Mouse (Mus musculus) heart, postnatal 0 days (tissue): ENCODE measurements at regions not wholly inside any gene's neighbourhood (a gene's known extent, or its start where the extent isn't known, plus 50 kb on each side); places are given as distances from the start of the nearest gene placed in this dataset.

Source experiments
- ATAC-seq: fragments of 200-750 bp; cut with Nextera tagmentation; 2 replicates; pipeline ENCODE4 v1.8.0; 2017; ENCODE audit warnings: low read depth, moderate number of reproducible peaks, moderate library complexity; ENCODE audit not compliant: insufficient read depth
- DNase-seq: peaks from one replicate; pipeline ENCODE4 v3.0.0-alpha.2; 2016; ENCODE audit warnings: low spot score
- H3K27ac ChIP-seq: fragments of 300-500 bp; sonication (generic); 2 replicates; pipeline ENCODE4 v1.5.1; 2014; ENCODE audit warnings: low read depth, mild to moderate bottlenecking
- H3K27me3 ChIP-seq: fragments of 300-500 bp; sonication (generic); 2 replicates; pipeline ENCODE4 v1.6.1; 2014; ENCODE audit warnings: low read length, mixed read lengths; ENCODE audit not compliant: control insufficient read depth, insufficient read depth
- H3K36me3 ChIP-seq: fragments of 300-500 bp; sonication (generic); replicated peaks from 2 replicates; pipeline ENCODE4 v1.6.1; 2014; ENCODE audit warnings: low read length, mixed read lengths; ENCODE audit not compliant: control insufficient read depth, insufficient read depth
- H3K4me1 ChIP-seq: fragments of 300-500 bp; sonication (generic); 2 replicates; pipeline ENCODE4 v1.6.1; 2014; ENCODE audit warnings: antibody characterized with exemption; ENCODE audit not compliant: control insufficient read depth, insufficient read depth
- H3K4me2 ChIP-seq: fragments of 300-500 bp; sonication (generic); 2 replicates; pipeline ENCODE4 v1.6.1; 2014; ENCODE audit warnings: low read depth, mild to moderate bottlenecking, low read length, moderate library complexity
- H3K4me3 ChIP-seq: fragments of 300-500 bp; sonication (generic); 2 replicates; pipeline ENCODE4 v1.5.1; 2014; ENCODE audit warnings: low read depth, low read length
- H3K9ac ChIP-seq: fragments of 300-500 bp; sonication (generic); replicated peaks from 2 replicates; pipeline ENCODE4 v1.6.1; 2014; ENCODE audit warnings: low read depth, low read length, mixed read lengths
- H3K9me3 ChIP-seq: fragments of 300-500 bp; sonication (generic); replicated peaks from 2 replicates; pipeline ENCODE4 v1.6.1; 2016; ENCODE audit warnings: low read length; ENCODE audit not compliant: control insufficient read depth
- CTCF ChIP-seq: IDR thresholded peaks from 2 replicates; pipeline ENCODE4 v1.5.1; 2016; ENCODE audit warnings: antibody characterized with exemption, control low read depth, low read depth
- EP300 ChIP-seq: IDR thresholded peaks from 2 replicates; pipeline ENCODE4 v1.6.1; 2016; ENCODE audit warnings: antibody characterized with exemption, low read depth
- WGBS: fragments of 180-500 bp; shearing (Covaris S2); extraction: QIAGEN DNeasy Blood & Tissue Kit; methylation state at CpG from one replicate; pipeline ENCODE4 v1.1.7; 2014; 5-methylcytosine and 5-hydroxymethylcytosine counted together

GRCm38 (mm10) chr5:118946994-118947393 is 386.5 kb downstream of the Med13l start:
- DNase-seq = no peak
- no peaks in the 10 kb centered on the region for H3K27me3 ChIP-seq
- no peak for TF ChIP-seq CTCF
- no peak for TF ChIP-seq EP300
- no peak overlapping the region for H3K4me2 ChIP-seq
- H3K27ac ChIP-seq = no peak overlapping the region
- H3K36me3 ChIP-seq = no peaks in the 10 kb centered on the region
- no peak overlapping the region for H3K9ac ChIP-seq
- H3K4me1 ChIP-seq = no peaks in the 10 kb centered on the region
- H3K9me3 ChIP-seq = no peaks in the 10 kb centered on the region
- 61% methylated on average over 2 of the region's 2 CpGs for WGBS
- no peak for ATAC-seq
- H3K4me3 ChIP-seq = no peak overlapping the region

- Histone ChIP-seq H3K27ac (no peak overlapping the region), H3K27me3 (no peaks in the 10 kb centered on the region), H3K9ac (no peak overlapping the region), H3K4me2 (no peak overlapping the region), H3K9me3 (no peaks in the 10 kb centered on the region), H3K36me3 (no peaks in the 10 kb centered on the region), H3K4me3 (no peak overlapping the region), H3K4me1 (no peaks in the 10 kb centered on the region)
- 80% methylated on average over 6 of the region's 6 CpGs for WGBS
- no peak for TF ChIP-seq EP300
- TF ChIP-seq CTCF = no peak
- ATAC-seq = no peak
- no peak for DNase-seq
Measured at GRCm38 (mm10) chr5:118948119-118948786, 387.8 kb downstream of the Med13l start.

GRCm38 (mm10) chr5:118951067-118951466 is 390.6 kb downstream of the Med13l start:
- TF ChIP-seq EP300 (no peak; the same call in 1 of the 2 replicates), CTCF (no peak)
- peak; percentile 72 for ATAC-seq
- no peak overlapping the region for H3K27ac ChIP-seq

GRCm38 (mm10) chr5:118960521-118961001 is 400.1 kb downstream of the Med13l start:
- no peak for DNase-seq
- Histone ChIP-seq H3K9ac (no peak overlapping the region), H3K4me3 (no peak overlapping the region), H3K36me3 (no peaks in the 10 kb centered on the region), H3K4me2 (no peak overlapping the region), H3K27me3 (0 out of 2 replicates have a peak, but pooled peaks cover 4% of the 10 kb centered on the region), H3K9me3 (no peaks in the 10 kb centered on the region; the same call in 1 of the 2 replicates), H3K27ac (no peak overlapping the region), H3K4me1 (no peaks in the 10 kb centered on the region)
- no peak for TF ChIP-seq EP300
- no peak for ATAC-seq
- whole genome bisulfite sequencing = 87% methylated on average over 21 of the region's 21 CpGs

More at GRCm38 (mm10) chr5:118951067-118951466, 390.6 kb downstream of the Med13l start:
- Histone ChIP-seq H3K36me3 (no peaks in the 10 kb centered on the region), H3K9ac (no peak overlapping the region), H3K9me3 (no peaks in the 10 kb centered on the region), H3K4me1 (no peaks in the 10 kb centered on the region), H3K4me2 (no peak overlapping the region), H3K4me3 (no peak overlapping the region), H3K27me3 (no peaks in the 10 kb centered on the region)
- 48% methylated on average over 7 of the region's 7 CpGs for WGBS
- DNase-seq = no peak

GRCm38 (mm10) chr5:118961091-118961490 is 400.6 kb downstream of the Med13l start:
- 0 out of 2 replicates have a peak, but pooled peaks cover 4% of the 10 kb centered on the region for H3K27me3 ChIP-seq
- WGBS = 70% methylated on average over 11 of the region's 11 CpGs
- H3K27ac ChIP-seq = no peak overlapping the region
- no peak overlapping the region for H3K4me3 ChIP-seq
- H3K36me3 ChIP-seq = no peaks in the 10 kb centered on the region
- DNase-seq (no peak), ATAC-seq (no peak)
- TF ChIP-seq CTCF (no peak), EP300 (no peak)
- H3K4me2 ChIP-seq = no peak overlapping the region
- no peaks in the 10 kb centered on the region for H3K4me1 ChIP-seq
- H3K9ac ChIP-seq = no peak overlapping the region
- H3K9me3 ChIP-seq = no peaks in the 10 kb centered on the region; the same call in 1 of the 2 replicates
